Mouse (Mus musculus) stomach, postnatal 0 days (tissue): ENCODE measurements around the gene Mt3.

ENCODE experiments used
- CTCF ChIP-seq: IDR thresholded peaks from 2 replicates; pipeline ENCODE4 v1.5.1; 2016; ENCODE audit warnings: antibody characterized with exemption, low read depth, mild to moderate bottlenecking, moderate library complexity
- EP300 ChIP-seq: optimal IDR thresholded peaks from 2 replicates; pipeline ENCODE3; 2016; ENCODE audit warnings: antibody characterized with exemption

GRCm38 (mm10) chr8:94154537-94154936 is 2.1 kb downstream of the Mt3 start:
- TF ChIP-seq CTCF = no peak
- no peak for TF ChIP-seq EP300
